Mouse (Mus musculus) embryonic facial prominence, embryonic 13.5 days (tissue): ENCODE measurements around the gene Ubl3. TPM values are rescaled to one million over a fixed set of nuclear protein-coding genes. Genes with fewer than 3 reads are reported as not detected.
A peak's percentile ranks its signal among the peaks of the same experiment; 100 is the strongest.

Source experiments
- ATAC-seq: fragments of 200-750 bp; cut with Nextera tagmentation; 2 replicates; pipeline ENCODE4 v1.8.0; 2017; ENCODE audit warnings: low read depth; ENCODE audit not compliant: insufficient number of reproducible peaks, insufficient read depth, low FRiP score, low TSS enrichment
- H3K27ac ChIP-seq: fragments of 300-500 bp; sonication (generic); 2 replicates; pipeline ENCODE4 v1.5.1; 2015; ENCODE audit warnings: moderate library complexity, mild to moderate bottlenecking, inconsistent platforms
- H3K27me3 ChIP-seq: fragments of 300-500 bp; sonication (generic); 2 replicates; pipeline ENCODE4 v1.6.1; 2015; ENCODE audit warnings: mild to moderate bottlenecking, inconsistent platforms
- H3K36me3 ChIP-seq: fragments of 300-500 bp; sonication (generic); 2 replicates; pipeline ENCODE4 v1.6.1; 2015; ENCODE audit warnings: mild to moderate bottlenecking, inconsistent platforms
- H3K4me1 ChIP-seq: fragments of 300-500 bp; sonication (generic); 2 replicates; pipeline ENCODE4 v1.6.1; 2015; ENCODE audit warnings: inconsistent platforms
- H3K4me2 ChIP-seq: fragments of 300-500 bp; sonication (generic); 2 replicates; pipeline ENCODE4 v1.6.1; 2015; ENCODE audit warnings: moderate library complexity, mild to moderate bottlenecking, inconsistent platforms
- H3K4me3 ChIP-seq: fragments of 300-500 bp; sonication (generic); 2 replicates; pipeline ENCODE4 v1.5.1; 2015; ENCODE audit warnings: mild to moderate bottlenecking, inconsistent platforms
- H3K9ac ChIP-seq: fragments of 300-500 bp; sonication (generic); 2 replicates; pipeline ENCODE4 v1.6.1; 2015; ENCODE audit warnings: mild to moderate bottlenecking, inconsistent platforms
- H3K9me3 ChIP-seq: fragments of 300-500 bp; sonication (generic); 2 replicates; pipeline ENCODE4 v1.6.1; 2016; ENCODE audit warnings: inconsistent platforms
- WGBS: fragments of 180-500 bp; shearing (Covaris S2); methylation state at CpG from one replicate; pipeline ENCODE4 v1.1.7; 2015; ENCODE audit warnings: mixed read lengths; 5-methylcytosine and 5-hydroxymethylcytosine counted together
- polyA plus RNA-seq: library from polyadenylated mRNA; unstranded; fragments of >200 nt; fragmentation: Nextera tagmentation; extraction: Ambion mirVana; gene quantifications from 2 replicates; pipeline ENCODE4 v1.2.1, GENCODE M21; 2015

Ubl3 gene
- polyA plus RNA-seq, 1 experiment from 2014 or later: 68.2 TPM

- WGBS: 76% methylated on average over 15 of the region's 15 CpGs
- Histone ChIP-seq H3K4me2 (no peak overlapping the region), H3K27ac (no peak overlapping the region), H3K27me3 (no peaks in the 10 kb centered on the region), H3K9ac (no peak overlapping the region), H3K36me3 (no peaks in the 10 kb centered on the region), H3K4me3 (no peak overlapping the region), H3K9me3 (no peaks in the 10 kb centered on the region), H3K4me1 (peaks cover 7% of the 10 kb centered on the region)
- no peak for ATAC-seq
Measured at GRCm38 (mm10) chr5:148559261-148559958, 6.8 kb upstream of the Ubl3 start.

GRCm38 (mm10) chr5:148558472-148558871, 5.9 kb upstream of the Ubl3 start:
- Histone ChIP-seq H3K27me3 (peaks cover 9% of the 10 kb centered on the region), H3K4me1 (peaks cover 15% of the 10 kb centered on the region), H3K36me3 (no peaks in the 10 kb centered on the region), H3K9ac (no peak overlapping the region), H3K4me2 (no peak overlapping the region), H3K27ac (no peak overlapping the region), H3K9me3 (no peaks in the 10 kb centered on the region), H3K4me3 (no peak overlapping the region)
- WGBS: 95% methylated on average over 6 of the region's 6 CpGs
- ATAC-seq: no peak

DNA sequence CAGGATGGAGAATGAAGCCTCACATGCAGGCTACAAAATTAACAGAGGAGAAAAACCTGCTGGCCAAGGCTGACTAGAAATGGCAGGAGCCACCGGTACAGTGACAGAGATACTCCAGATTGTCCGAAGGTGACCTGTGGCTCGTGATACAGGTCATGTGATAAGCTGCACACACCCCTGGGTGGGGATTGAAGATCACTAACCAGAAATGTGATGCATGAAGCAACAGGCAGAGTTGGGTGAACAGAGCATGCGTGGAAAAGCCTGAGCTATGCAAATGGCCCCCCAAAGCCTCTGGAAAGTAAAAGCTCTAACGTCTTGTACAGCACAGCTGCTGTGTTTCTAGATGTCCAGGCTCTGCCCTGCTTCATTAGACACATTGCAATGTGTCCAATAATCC, 3.9 kb upstream of the Ubl3 start:
- WGBS: 82% methylated on average over 5 of the region's 5 CpGs
- ATAC-seq: no peak

GRCm38 (mm10) chr5:148555156-148555555, 2.6 kb upstream of the Ubl3 start:
- H3K4me2 ChIP-seq: peak overlapping the region; percentile 54

More for the DNA sequence above, 3.9 kb upstream of the Ubl3 start:
- Histone ChIP-seq H3K4me2 (no peak overlapping the region), H3K9me3 (no peaks in the 10 kb centered on the region), H3K27me3 (peaks cover 9% of the 10 kb centered on the region), H3K9ac (no peak overlapping the region), H3K27ac (no peak overlapping the region), H3K4me1 (peaks cover 15% of the 10 kb centered on the region), H3K4me3 (no peak overlapping the region), H3K36me3 (no peaks in the 10 kb centered on the region)

GRCm38 (mm10) chr5:148554701-148555100, 2.1 kb upstream of the Ubl3 start:
- Histone ChIP-seq H3K27me3 (peaks cover 9% of the 10 kb centered on the region), H3K4me1 (peaks cover 24% of the 10 kb centered on the region), H3K4me2 (peak overlapping the region; percentile 54), H3K4me3 (peak overlapping the region; percentile 28), H3K27ac (no peak overlapping the region), H3K9ac (peak overlapping the region; percentile 44), H3K36me3 (no peaks in the 10 kb centered on the region), H3K9me3 (no peaks in the 10 kb centered on the region)
- no peak for ATAC-seq
- WGBS: 7% methylated on average over 16 of the region's 16 CpGs

More at GRCm38 (mm10) chr5:148555156-148555555, 2.6 kb upstream of the Ubl3 start:
- H3K27me3 ChIP-seq: peaks cover 9% of the 10 kb centered on the region
- H3K4me1 ChIP-seq: peaks cover 19% of the 10 kb centered on the region
- no peaks in the 10 kb centered on the region for H3K36me3 ChIP-seq
- WGBS: 71% methylated on average over 10 of the region's 10 CpGs
- no peaks in the 10 kb centered on the region for H3K9me3 ChIP-seq
- no peak overlapping the region for H3K27ac ChIP-seq
- ATAC-seq: no peak
- no peak overlapping the region for H3K4me3 ChIP-seq
- H3K9ac ChIP-seq: no peak overlapping the region; the same call in 1 of the 2 replicates

DNA sequence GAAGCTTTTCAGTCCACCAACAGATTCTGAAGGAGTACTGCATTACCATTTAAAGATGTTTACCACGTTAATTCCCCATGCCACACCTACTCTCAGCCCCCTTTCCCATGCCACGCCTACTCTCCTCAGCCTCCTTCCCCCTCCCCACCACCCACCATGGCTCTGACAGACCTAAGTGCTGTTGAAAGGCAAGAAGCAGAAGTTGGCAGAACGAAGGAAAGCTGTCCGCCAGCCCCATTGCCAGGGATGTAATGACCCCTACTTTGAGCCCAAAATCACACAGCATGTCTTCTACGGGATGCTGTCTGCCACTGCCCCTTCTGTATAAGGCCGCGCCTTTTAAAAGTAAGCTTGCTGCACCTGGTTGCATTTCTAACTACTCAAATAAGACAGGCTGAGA, 1.7 kb upstream of the Ubl3 start:
- 15% methylated on average over 7 of the region's 7 CpGs for WGBS
- no peak for ATAC-seq
- Histone ChIP-seq H3K27ac (no peak overlapping the region), H3K27me3 (peaks cover 9% of the 10 kb centered on the region), H3K4me3 (peak overlapping the region; percentile 28; the same call in 1 of the 2 replicates), H3K9me3 (no peaks in the 10 kb centered on the region), H3K4me2 (peak overlapping the region; percentile 54), H3K9ac (no peak overlapping the region; the same call in 1 of the 2 replicates), H3K36me3 (no peaks in the 10 kb centered on the region), H3K4me1 (peaks cover 28% of the 10 kb centered on the region)

- H3K9ac ChIP-seq: no peak overlapping the region
- no peak overlapping the region for H3K4me3 ChIP-seq
- no peak overlapping the region; the same call in 1 of the 2 replicates for H3K4me2 ChIP-seq
- H3K27me3 ChIP-seq: peaks cover 9% of the 10 kb centered on the region
- WGBS: 29% methylated on average over 14 of the region's 14 CpGs
- ATAC-seq: no peak
- peaks cover 29% of the 10 kb centered on the region for H3K4me1 ChIP-seq
- H3K9me3 ChIP-seq: no peaks in the 10 kb centered on the region
- H3K27ac ChIP-seq: no peak overlapping the region
- no peaks in the 10 kb centered on the region for H3K36me3 ChIP-seq
Measured at GRCm38 (mm10) chr5:148553723-148554122, 1.1 kb upstream of the Ubl3 start.

GRCm38 (mm10) chr5:148551764-148552136, 839 bp downstream of the Ubl3 start:
- under 1% methylated on average over 17 of the region's 17 CpGs for WGBS

DNA sequence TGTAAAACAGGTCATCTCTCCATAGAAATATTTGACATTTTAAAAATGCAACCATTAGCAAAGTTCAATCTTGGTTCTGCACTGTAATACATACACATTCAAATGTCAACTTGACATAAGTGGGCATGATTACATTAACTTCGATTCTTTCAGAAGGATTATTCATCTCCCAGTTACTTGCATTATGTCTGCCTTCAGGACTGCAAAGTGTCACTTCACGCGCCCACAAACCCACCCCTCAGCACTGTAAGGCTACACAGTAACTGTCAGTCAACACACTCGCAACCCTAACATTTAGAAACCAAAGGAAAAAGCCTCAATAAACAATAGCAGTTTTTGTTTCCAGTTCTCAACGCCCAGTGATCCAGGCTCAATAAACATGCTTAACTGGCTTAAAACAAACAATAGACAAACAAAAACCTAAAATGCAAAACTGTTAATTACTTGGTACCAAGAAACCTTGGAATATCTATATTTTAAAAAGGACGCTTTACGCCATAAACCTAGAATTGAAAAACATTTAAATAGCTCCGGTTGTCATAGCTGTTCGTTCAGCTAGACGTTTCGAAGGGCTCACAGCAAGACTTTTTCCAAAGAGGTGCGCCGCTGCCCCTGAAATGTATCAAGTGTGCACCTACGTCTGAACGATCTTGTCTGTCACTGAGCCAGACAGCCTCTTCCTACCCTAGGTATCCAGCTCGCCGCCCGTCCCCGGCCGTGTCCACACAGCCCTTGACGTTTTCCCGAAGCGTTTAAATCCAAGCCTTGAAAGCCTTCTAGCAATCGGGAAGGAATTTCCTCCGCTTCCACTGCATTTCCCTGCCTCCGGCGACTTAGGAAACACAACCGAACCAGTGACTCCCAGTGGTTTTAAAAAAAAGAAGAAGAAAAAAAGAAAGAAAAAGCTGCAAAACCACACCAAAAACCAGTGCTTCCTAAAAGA, 1.5 kb downstream of the Ubl3 start:
- H3K27ac ChIP-seq: peak overlapping the region; percentile 97
- peaks cover 9% of the 10 kb centered on the region for H3K27me3 ChIP-seq
- H3K4me1 ChIP-seq: peaks cover 51% of the 10 kb centered on the region
- H3K9me3 ChIP-seq: no peaks in the 10 kb centered on the region
- ATAC-seq: no peak
- H3K9ac ChIP-seq: peak overlapping the region; percentile 87
- under 1% methylated on average over 28 of the region's 28 CpGs for WGBS
- H3K4me3 ChIP-seq: peak overlapping the region; percentile 67
- H3K4me2 ChIP-seq: peak overlapping the region; percentile 82
- H3K36me3 ChIP-seq: no peaks in the 10 kb centered on the region

More at GRCm38 (mm10) chr5:148551764-148552136, 839 bp downstream of the Ubl3 start:
- Histone ChIP-seq H3K4me1 (peaks cover 49% of the 10 kb centered on the region), H3K4me2 (peak overlapping the region; percentile 82), H3K9ac (peak overlapping the region; percentile 87), H3K4me3 (peak overlapping the region; percentile 67), H3K27me3 (peaks cover 9% of the 10 kb centered on the region), H3K9me3 (no peaks in the 10 kb centered on the region), H3K27ac (peak overlapping the region; percentile 97), H3K36me3 (no peaks in the 10 kb centered on the region)
- ATAC-seq: no peak

DNA sequence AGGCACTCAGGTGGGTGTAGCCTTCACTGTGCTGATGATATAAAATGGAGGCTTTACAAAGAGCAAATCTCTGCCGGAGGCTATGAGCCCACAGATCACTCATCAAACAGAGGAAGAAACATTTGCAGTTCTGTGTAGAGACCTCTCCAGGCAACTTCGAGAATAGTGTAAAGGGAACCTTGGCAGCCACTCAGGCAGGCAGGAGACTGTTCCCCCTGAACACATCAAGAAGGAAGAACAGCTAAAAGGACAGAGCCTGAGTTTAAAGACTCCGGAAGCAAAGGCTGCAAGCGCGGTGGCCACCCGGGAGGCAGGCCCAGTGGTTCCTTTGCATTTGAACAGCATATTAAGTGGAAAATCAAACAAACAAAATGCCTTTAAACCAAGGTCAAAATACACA, 2.2 kb downstream of the Ubl3 start:
- H3K4me1 ChIP-seq: peaks cover 51% of the 10 kb centered on the region
- peak overlapping the region; percentile 65 for H3K9ac ChIP-seq
- peaks cover 9% of the 10 kb centered on the region for H3K27me3 ChIP-seq
- H3K4me3 ChIP-seq: peak overlapping the region; percentile 67
- under 1% methylated on average over 6 of the region's 6 CpGs for WGBS
- H3K27ac ChIP-seq: no peak overlapping the region
- H3K9me3 ChIP-seq: no peaks in the 10 kb centered on the region
- ATAC-seq: no peak
- peak overlapping the region; percentile 82 for H3K4me2 ChIP-seq
- no peaks in the 10 kb centered on the region for H3K36me3 ChIP-seq

GRCm38 (mm10) chr5:148549307-148549706, 3.3 kb downstream of the Ubl3 start:
- H3K27ac ChIP-seq: no peak overlapping the region
- H3K27me3 ChIP-seq: peaks cover 8% of the 10 kb centered on the region
- H3K9me3 ChIP-seq: no peaks in the 10 kb centered on the region
- ATAC-seq: no peak
- WGBS: 7% methylated on average over 4 of the region's 4 CpGs
- H3K4me3 ChIP-seq: no peak overlapping the region
- 0 out of 2 replicates have a peak overlapping the region, but pooled peaks have one; percentile 12 for H3K9ac ChIP-seq
- no peaks in the 10 kb centered on the region for H3K36me3 ChIP-seq
- H3K4me1 ChIP-seq: peaks cover 44% of the 10 kb centered on the region
- H3K4me2 ChIP-seq: peak overlapping the region; percentile 82
